Mouse (Mus musculus): Measurements from ENCODE around the gene 9130023H24Rik.

Gene 9130023H24Rik

DNA sequence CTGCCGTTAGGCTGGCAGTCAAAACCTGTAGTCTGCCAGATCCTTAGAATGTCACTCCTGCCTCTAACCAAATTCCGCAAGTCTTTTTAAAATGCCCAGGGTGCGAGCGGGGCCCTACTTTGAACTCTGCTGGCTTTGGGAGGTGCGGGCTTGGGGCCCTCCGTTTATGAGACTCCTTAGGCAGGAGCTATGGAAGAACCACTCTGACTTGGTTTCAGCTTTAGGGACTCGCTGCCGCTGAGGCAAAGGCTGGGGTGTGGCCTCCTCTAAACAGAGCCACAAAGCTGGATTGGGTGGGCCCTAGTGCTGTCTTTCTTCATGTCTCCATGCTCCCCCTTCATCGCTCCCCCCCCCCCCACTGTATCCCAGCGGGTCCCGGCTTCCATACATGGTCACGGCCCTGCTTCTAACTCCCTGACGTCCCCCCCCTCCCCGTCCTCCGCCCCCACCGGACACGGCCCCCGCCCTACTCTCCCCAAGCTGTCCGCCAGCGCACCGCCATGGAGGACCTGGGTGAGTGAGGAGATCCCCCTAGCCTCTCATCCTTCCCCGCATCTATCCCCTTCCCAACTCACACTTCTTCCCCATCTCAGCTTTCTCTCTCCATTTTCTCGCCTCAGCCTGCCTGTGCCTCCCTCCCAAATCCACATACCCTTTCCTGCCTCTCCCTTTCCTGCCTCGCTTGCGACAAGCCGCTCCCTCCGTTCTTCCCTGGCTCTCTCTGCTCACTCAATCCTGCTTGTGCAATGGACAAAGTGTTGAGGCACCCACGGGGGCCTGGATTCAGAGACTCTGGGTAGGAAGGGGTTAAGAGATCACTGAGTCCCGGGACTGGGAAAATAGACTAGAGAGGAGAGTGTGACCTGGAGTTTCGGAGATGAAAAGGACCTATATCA, 8.9 kb upstream of the 9130023H24Rik start, which contains the start of gene Tgfb1i1:
Tgfb1i1 (plus strand) TSS at position 317 of the 896 bp plus-strand sequence.
- DNase-seq: peak; percentile 84

GRCm38 (mm10) chr7:128245547-128245946, 7.7 kb upstream of the 9130023H24Rik start:
- no peak for DNase-seq

GRCm38 (mm10) chr7:128244410-128245025, 6.7 kb upstream of the 9130023H24Rik start:
- DNase-seq: no peak

- peak; percentile 38 for DNase-seq
These were observed 6.1 kb upstream of the 9130023H24Rik start for GRCm38 (mm10) chr7:128243921-128244320.

- DNase-seq: no peak
These were observed 4.5 kb upstream of the 9130023H24Rik start for GRCm38 (mm10) chr7:128242331-128242730.

DNA sequence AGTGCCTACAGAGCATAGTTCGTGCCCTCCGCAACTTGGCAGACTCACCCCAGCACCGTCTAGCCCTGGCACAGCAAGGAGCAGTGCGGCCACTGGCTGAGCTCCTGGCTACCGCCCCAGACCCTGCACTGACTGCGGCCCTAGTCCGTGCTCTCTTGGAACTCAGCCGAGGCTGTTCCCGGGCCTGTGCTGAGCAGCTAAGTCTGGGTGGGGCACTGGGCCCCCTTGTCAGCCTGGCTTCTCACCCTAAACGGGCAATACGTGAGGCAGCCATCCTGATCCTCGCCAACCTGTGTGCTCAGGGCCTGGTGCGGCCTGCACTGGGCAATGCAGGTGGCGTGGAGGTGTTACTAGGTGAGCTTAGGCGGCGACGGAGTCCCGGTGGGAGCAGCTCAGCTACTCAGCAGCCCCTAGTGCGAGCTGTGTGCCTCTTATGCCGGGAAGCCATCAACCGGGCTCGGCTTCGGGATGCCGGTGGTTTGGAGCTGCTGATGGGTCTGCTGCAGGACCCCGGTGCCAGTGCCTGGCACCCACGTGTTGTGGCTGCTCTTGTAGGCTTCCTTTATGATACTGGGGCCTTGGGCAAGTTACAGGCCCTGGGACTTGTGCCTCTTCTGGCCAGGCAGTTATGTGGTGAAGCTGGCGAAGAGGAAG, 2.4 kb upstream of the 9130023H24Rik start:
- no peak for DNase-seq

GRCm38 (mm10) chr7:128238991-128239390, 1.2 kb upstream of the 9130023H24Rik start:
- DNase-seq: peak; percentile 78

DNA sequence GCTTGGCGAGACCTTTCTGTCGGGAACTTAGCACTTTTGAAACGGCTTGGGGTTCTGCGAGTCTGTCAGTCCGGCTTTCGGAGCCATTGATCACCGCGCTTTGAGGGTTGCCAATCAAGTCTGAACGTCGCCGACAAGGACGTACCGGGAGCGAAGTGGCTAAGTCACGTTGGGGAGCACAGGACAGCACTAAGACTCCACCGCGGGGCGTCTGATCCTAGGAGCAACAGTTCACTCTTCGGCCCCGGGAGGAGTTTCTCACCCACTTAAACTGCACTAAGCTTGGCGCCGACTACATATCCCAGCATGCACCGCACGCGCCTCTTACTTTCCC, 271 bp downstream of the 9130023H24Rik start:
- DNase-seq: no peak

- peak; percentile 88 for DNase-seq
These were observed 807 bp downstream of the 9130023H24Rik start, which contains the start of gene Armc5 for GRCm38 (mm10) chr7:128236856-128237592. Armc5 (plus strand) TSS chr7:128237342.

- DNase-seq: no peak
These were observed 1.4 kb downstream of the 9130023H24Rik start for GRCm38 (mm10) chr7:128236426-128236825.

DNA sequence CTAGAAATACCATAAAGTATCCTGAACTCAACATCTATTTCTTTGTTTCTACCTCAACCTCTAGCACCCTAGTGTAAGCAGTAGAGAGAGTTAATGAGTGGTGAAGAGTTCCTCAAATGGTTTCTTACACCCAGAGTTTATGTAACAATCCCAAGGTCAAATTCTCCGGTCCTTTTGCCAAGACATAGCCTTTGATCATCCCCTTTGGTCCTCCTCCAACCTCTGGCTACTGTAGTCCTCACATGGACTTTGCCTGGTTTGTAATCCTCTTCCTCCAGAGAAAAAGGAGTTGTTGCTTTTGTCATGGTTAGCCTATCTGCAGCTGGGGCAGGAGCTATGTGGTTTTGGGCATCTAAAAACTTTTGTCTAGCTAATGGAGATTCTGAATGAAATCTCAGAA, 2.4 kb downstream of the 9130023H24Rik start:
- DNase-seq: no peak

DNA sequence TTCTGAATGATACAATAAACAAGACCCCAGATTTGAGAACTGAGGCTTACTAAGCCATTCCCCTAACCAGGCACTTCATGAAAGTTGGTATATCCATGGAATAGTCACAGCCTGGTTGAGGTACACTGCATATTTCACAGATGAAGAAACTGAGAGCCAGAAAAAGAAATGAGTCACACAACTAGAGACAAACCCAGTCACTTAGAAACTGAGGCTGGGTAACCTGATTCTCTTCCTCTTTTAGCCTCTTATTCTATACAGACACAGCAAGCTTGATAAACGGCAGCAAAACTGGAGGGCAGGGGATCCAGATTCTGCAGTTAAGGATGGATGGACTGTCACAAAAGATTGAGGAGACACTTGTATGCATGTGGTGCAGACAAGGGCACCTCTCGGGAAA, 3.0 kb downstream of the 9130023H24Rik start:
- DNase-seq: no peak

- no peak for DNase-seq
These were observed 6.1 kb downstream of the 9130023H24Rik start for GRCm38 (mm10) chr7:128231741-128232140.

DNA sequence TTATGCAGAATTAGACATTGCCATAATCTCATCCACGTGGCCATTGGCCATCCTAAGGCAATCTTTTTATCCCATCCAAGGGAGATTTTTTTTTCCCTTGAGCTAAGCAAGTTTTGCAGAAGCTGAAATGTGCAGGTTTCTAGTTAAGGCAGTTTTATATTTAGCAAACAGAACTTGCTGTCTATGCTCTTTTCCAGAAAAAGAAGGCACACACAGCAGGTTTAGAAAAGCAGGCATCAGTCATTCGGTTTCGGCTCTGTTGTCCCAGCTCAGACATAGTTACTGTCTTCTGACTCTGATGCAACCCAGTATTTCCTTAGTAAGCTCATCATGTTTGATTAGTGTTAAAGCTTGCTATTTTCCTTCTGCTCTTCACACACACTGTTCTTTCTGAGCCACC, 16.9 kb downstream of the 9130023H24Rik start:
- no peak for DNase-seq

DNA sequence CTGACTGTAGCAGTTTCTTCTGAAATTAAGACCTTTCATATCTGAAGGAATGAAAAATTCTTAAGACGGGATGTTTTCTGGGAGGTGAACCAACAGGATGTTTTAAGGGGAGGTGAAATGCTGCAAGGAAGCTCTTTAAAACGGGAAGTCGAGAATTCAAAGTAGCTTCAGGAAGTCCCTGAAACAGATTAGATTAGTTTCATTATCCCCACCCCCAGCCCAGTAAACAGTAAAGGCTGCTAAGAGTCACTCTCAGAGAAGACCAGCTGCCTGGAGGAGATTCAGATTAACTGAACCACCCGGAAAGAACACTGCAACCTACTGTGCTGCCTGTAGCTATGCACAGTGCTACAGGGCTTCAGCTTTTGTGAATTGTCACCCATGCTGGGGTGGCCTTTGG, 17.9 kb downstream of the 9130023H24Rik start:
- DNase-seq: no peak

- no peak for DNase-seq
These were observed 28.0 kb downstream of the 9130023H24Rik start for GRCm38 (mm10) chr7:128209826-128210225.

- DNase-seq: peak; percentile 73
These were observed 29.6 kb downstream of the 9130023H24Rik start for GRCm38 (mm10) chr7:128208187-128208586.

DNA sequence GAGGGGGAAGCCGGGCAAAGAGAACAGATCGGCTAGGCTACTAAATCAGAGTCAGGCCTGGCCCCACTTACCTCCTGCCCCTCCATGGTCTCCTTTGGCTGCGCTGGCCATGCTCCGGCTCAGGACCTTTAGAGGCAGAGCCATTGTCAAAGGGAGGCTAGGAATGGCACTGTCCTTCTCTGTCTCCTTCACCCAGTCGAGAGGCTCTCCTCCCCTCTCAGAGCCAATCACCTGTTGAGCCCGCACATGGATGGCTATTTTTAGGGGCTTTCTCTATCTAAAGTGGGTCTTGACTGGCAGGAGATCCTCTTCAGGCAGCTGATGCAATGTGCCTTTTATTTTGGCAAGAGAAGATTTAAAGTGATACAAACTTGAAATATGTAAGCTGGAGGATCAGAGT, 31.7 kb downstream of the 9130023H24Rik start, which contains the start of gene Cox6a2:
Cox6a2 (minus strand) TSS at position 236 of the 400 bp plus-strand sequence.
- DNase-seq: peak; percentile 54

GRCm38 (mm10) chr7:128205695-128206094, 32.1 kb downstream of the 9130023H24Rik start:
- no peak for DNase-seq

- no peak for DNase-seq
These were observed 33.7 kb downstream of the 9130023H24Rik start for GRCm38 (mm10) chr7:128204179-128204578.

- no peak for DNase-seq
These were observed 34.8 kb downstream of the 9130023H24Rik start for GRCm38 (mm10) chr7:128203071-128203470.

- no peak for DNase-seq
These were observed 36.2 kb downstream of the 9130023H24Rik start for GRCm38 (mm10) chr7:128201607-128202006.
